Mouse (Mus musculus): ENCODE measurements at regions not wholly inside any gene's neighbourhood (a gene's known extent, or its start where the extent isn't known, plus 50 kb on each side); places are given as distances from the start of the nearest gene placed in this dataset.
A peak's percentile ranks its signal among the peaks of the same experiment; 100 is the strongest.

- Histone ChIP-seq H3K4me1 (ENCODE audit: insufficient read depth) (no peaks in the 10 kb centered on the region), H3K27me3 (ENCODE audit: insufficient read depth, low read length) (no peaks in the 10 kb centered on the region), H3K9me3 (ENCODE audit: low read depth, low read length) (no peaks in the 10 kb centered on the region), H3K4me3 (ENCODE audit: low read depth, low read length) (no peak overlapping the region), H3K9ac (no peak overlapping the region), H3K27ac (ENCODE audit: low read depth) (no peak overlapping the region), H3K36me3 (ENCODE audit: insufficient read depth) (no peaks in the 10 kb centered on the region), H3K4me2 (no peak overlapping the region)
- DNase-seq (no peak), ATAC-seq (ENCODE audit: insufficient read depth) (no peak)
- WGBS = 90% methylated on average over 1 of the region's 1 CpGs
- no peak for TF ChIP-seq CTCF (IDR thresholded peaks at IDR 0.05; ENCODE audit: low read depth)
Observed at GRCm38 (mm10) chr10:46954701-46955100, 1377.1 kb downstream of the Hace1 start.

- no peak for TF ChIP-seq CTCF (IDR thresholded peaks at IDR 0.05; ENCODE audit: low read depth)
- Histone ChIP-seq H3K9ac (no peak overlapping the region), H3K4me2 (no peak overlapping the region), H3K27me3 (ENCODE audit: insufficient read depth, low read length) (no peaks in the 10 kb centered on the region), H3K4me3 (ENCODE audit: low read depth, low read length) (no peak overlapping the region), H3K4me1 (ENCODE audit: insufficient read depth) (no peaks in the 10 kb centered on the region), H3K27ac (ENCODE audit: low read depth) (no peak overlapping the region), H3K36me3 (ENCODE audit: insufficient read depth) (no peaks in the 10 kb centered on the region), H3K9me3 (ENCODE audit: low read depth, low read length) (no peaks in the 10 kb centered on the region)
- ATAC-seq (ENCODE audit: insufficient read depth) (no peak), DNase-seq (no peak)
Observed at GRCm38 (mm10) chr10:46980410-46980809, 1402.8 kb downstream of the Hace1 start.

- H3K9ac ChIP-seq = no peak overlapping the region
- no peak for TF ChIP-seq CTCF (IDR thresholded peaks at IDR 0.05; ENCODE audit: low read depth)
- no peak overlapping the region for H3K4me3 ChIP-seq (ENCODE audit: low read depth, low read length)
- DNase-seq (no peak), ATAC-seq (ENCODE audit: insufficient read depth) (no peak)
- no peaks in the 10 kb centered on the region for H3K4me1 ChIP-seq (ENCODE audit: insufficient read depth)
- no peak overlapping the region for H3K4me2 ChIP-seq
- no peaks in the 10 kb centered on the region for H3K27me3 ChIP-seq (ENCODE audit: insufficient read depth, low read length)
- H3K9me3 ChIP-seq (ENCODE audit: low read depth, low read length) = no peaks in the 10 kb centered on the region
- no peaks in the 10 kb centered on the region for H3K36me3 ChIP-seq (ENCODE audit: insufficient read depth)
- no peak overlapping the region for H3K27ac ChIP-seq (ENCODE audit: low read depth)
- 53% methylated on average over 1 of the region's 1 CpGs for WGBS
Observed at GRCm38 (mm10) chr10:46999701-47000100, 1422.1 kb downstream of the Hace1 start.

- DNase-seq = no peak
- Histone ChIP-seq H3K36me3 (ENCODE audit: insufficient read depth) (no peaks in the 10 kb centered on the region), H3K9me3 (ENCODE audit: low read depth, low read length) (no peaks in the 10 kb centered on the region), H3K9ac (no peak overlapping the region), H3K4me3 (ENCODE audit: low read depth, low read length) (no peak overlapping the region), H3K27ac (ENCODE audit: low read depth) (no peak overlapping the region), H3K4me1 (ENCODE audit: insufficient read depth) (no peaks in the 10 kb centered on the region), H3K27me3 (ENCODE audit: insufficient read depth, low read length) (no peaks in the 10 kb centered on the region), H3K4me2 (no peak overlapping the region)
- no peak for ATAC-seq (ENCODE audit: insufficient read depth)
- TF ChIP-seq CTCF (IDR thresholded peaks at IDR 0.05; ENCODE audit: low read depth) = no peak
Observed at GRCm38 (mm10) chr10:47028765-47029164, 1451.1 kb downstream of the Hace1 start.

GRCm38 (mm10) chr10:47054672-47055071, 1477.0 kb downstream of the Hace1 start:
- H3K36me3 ChIP-seq (ENCODE audit: insufficient read depth) = no peaks in the 10 kb centered on the region
- H3K4me3 ChIP-seq (ENCODE audit: low read depth, low read length) = no peak overlapping the region
- no peak overlapping the region for H3K9ac ChIP-seq
- H3K4me1 ChIP-seq (ENCODE audit: insufficient read depth) = no peaks in the 10 kb centered on the region
- no peak for TF ChIP-seq CTCF (IDR thresholded peaks at IDR 0.05; ENCODE audit: low read depth)
- no peak overlapping the region for H3K4me2 ChIP-seq
- no peaks in the 10 kb centered on the region for H3K9me3 ChIP-seq (ENCODE audit: low read depth, low read length)
- ATAC-seq (ENCODE audit: insufficient read depth) (no peak), DNase-seq (no peak)
- WGBS = 69% methylated on average over 2 of the region's 2 CpGs
- no peak overlapping the region for H3K27ac ChIP-seq (ENCODE audit: low read depth)
- H3K27me3 ChIP-seq (ENCODE audit: insufficient read depth, low read length) = no peaks in the 10 kb centered on the region

- WGBS = 24% methylated on average over 1 of the region's 1 CpGs
- H3K9me3 ChIP-seq (ENCODE audit: low read depth, low read length) = no peaks in the 10 kb centered on the region
- no peak overlapping the region for H3K9ac ChIP-seq
- TF ChIP-seq CTCF (IDR thresholded peaks at IDR 0.05; ENCODE audit: low read depth) = no peak
- no peak overlapping the region for H3K27ac ChIP-seq (ENCODE audit: low read depth)
- H3K4me1 ChIP-seq (ENCODE audit: insufficient read depth) = no peaks in the 10 kb centered on the region
- no peak overlapping the region for H3K4me3 ChIP-seq (ENCODE audit: low read depth, low read length)
- DNase-seq (peak; percentile 7), ATAC-seq (ENCODE audit: insufficient read depth) (no peak)
- H3K4me2 ChIP-seq = no peak overlapping the region
- no peaks in the 10 kb centered on the region for H3K36me3 ChIP-seq (ENCODE audit: insufficient read depth)
- no peaks in the 10 kb centered on the region for H3K27me3 ChIP-seq (ENCODE audit: insufficient read depth, low read length)
Observed at GRCm38 (mm10) chr10:47102551-47102950, 1524.9 kb downstream of the Hace1 start.
